Comparison of ENCODE assay signal across 14 mouse cellular contexts in the genomic region with DNA sequence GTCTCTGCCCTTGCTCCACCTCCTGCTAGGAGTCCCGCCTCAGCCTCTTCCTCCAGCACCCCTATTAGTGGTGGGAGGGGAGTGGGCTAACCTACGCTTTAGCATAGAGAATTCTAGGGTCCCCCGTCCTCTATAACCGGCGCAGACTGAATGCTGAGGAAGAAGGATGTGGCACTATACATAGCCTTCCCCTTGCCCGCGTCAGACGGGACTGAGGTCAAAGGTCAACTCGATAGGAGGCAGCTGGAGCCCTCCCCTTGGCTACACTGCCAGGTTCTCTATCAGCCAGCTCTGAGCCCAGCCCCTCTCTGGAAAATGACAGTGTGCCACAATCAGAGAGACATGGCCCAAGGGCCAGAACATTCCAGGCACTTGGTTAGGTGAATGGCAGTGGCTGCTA. TPM values are rescaled to one million over a fixed set of nuclear protein-coding genes. Genes with fewer than 3 reads are reported as not detected.
A peak's percentile ranks its signal among the peaks of the same experiment; 100 is the strongest.
DNase-seq lines count a peak whose midpoint lies in the region; ATAC-seq lines count a peak whose summit lies in the region.
"Had no signal": no experiment of that assay in that cellular context is flagged by ENCODE, and none has a peak within 500 bp of the region (broad histone marks: within the 10 kb centered on the region; RNA-seq: fewer than 3 reads in every experiment).

Gene Igsf23, minus strand, starts transcription at position 168 of the 400 bp plus-strand sequence.

- peaks cover 15% of the 10 kb centered on the region; the same call in 1 of the 2 replicates for H3K4me1 ChIP-seq in heart, embryonic 10.5 days
- H3K4me1 ChIP-seq in lung, embryonic 15.5 days, result peaks cover 8% of the 10 kb centered on the region; the same call in 1 of the 2 replicates
- H3K4me1 ChIP-seq in stomach, embryonic 16.5 days (ENCODE audit: control insufficient read depth, insufficient read depth, low read length), result peaks cover 10% of the 10 kb centered on the region
- H3K4me1 ChIP-seq: neural tube, embryonic 15.5 days had no signal

- WGBS in heart, embryonic 10.5 days, result 26% methylated on average over 9 of the region's 9 CpGs
- 42% methylated on average over 9 of the region's 9 CpGs for WGBS in lung, embryonic 15.5 days
- 37% methylated on average over 9 of the region's 9 CpGs for WGBS in stomach, embryonic 16.5 days

- DNase-seq in heart, embryonic 10.5 days (ENCODE audit: low spot score), result no peak
- DNase-seq in heart, postnatal 36 days, result no peak
- no peak for DNase-seq in lung, adult 18-20 months
- peak; percentile 25 for DNase-seq in heart, postnatal 4 days
- DNase-seq in frontal cortex, postnatal 25 days (ENCODE audit: low spot score in 2 of 2), result no peak
- no peak for DNase-seq in cerebellum, adult 11-12 months
- DNase-seq: cerebellum, postnatal 10 days; gastrocnemius, postnatal 10 days; kidney, adult 2 months; lung, embryonic 14.5 days; right cerebral cortex, postnatal 14 days had no signal

- H3K4me3 ChIP-seq in heart, embryonic 10.5 days, result peak within 1 kb of the TSS; percentile 22
- no peak within 1 kb of the TSS for H3K4me3 ChIP-seq in lung, embryonic 15.5 days
- H3K4me3 ChIP-seq in stomach, embryonic 16.5 days (replicated peaks; ENCODE audit: low read length), result no peak within 1 kb of the TSS
- H3K4me3 ChIP-seq: neural tube, embryonic 15.5 days had no signal

- no peaks in the 10 kb centered on the region for H3K9me3 ChIP-seq in heart, embryonic 10.5 days
- no peaks in the 10 kb centered on the region for H3K9me3 ChIP-seq in lung, embryonic 15.5 days
- no peaks in the 10 kb centered on the region for H3K9me3 ChIP-seq in stomach, embryonic 16.5 days (replicated peaks; ENCODE audit: control insufficient read depth, low read length)
- H3K9me3 ChIP-seq: neural tube, embryonic 15.5 days had no signal

- no peaks in the 10 kb centered on the region for H3K27me3 ChIP-seq in heart, embryonic 10.5 days (ENCODE audit: insufficient read depth, poor library complexity, severe bottlenecking)
- H3K27me3 ChIP-seq in lung, embryonic 15.5 days, result no peaks in the 10 kb centered on the region
- H3K27me3 ChIP-seq in stomach, embryonic 16.5 days (ENCODE audit: control insufficient read depth, insufficient read depth, low read length), result no peaks in the 10 kb centered on the region
- H3K27me3 ChIP-seq: neural tube, embryonic 15.5 days had no signal

- peak; percentile 37 for ATAC-seq in lung, embryonic 15.5 days (ENCODE audit: borderline replicate concordance, extremely low read depth, low FRiP score, low TSS enrichment)
- peak; percentile 66 for ATAC-seq in stomach, embryonic 16.5 days (ENCODE audit: insufficient read depth, low FRiP score)

- H3K36me3 ChIP-seq in heart, embryonic 10.5 days, result no peaks in the 10 kb centered on the region
- H3K36me3 ChIP-seq in lung, embryonic 15.5 days, result no peaks in the 10 kb centered on the region
- H3K36me3 ChIP-seq in stomach, embryonic 16.5 days (ENCODE audit: control insufficient read depth, insufficient read depth, low read length), result no peaks in the 10 kb centered on the region
- H3K36me3 ChIP-seq: neural tube, embryonic 15.5 days had no signal

- intact Hi-C loops in heart, postnatal 36 days (cut with DNase I), result no loop called here

- no peak within 1 kb of the TSS for H3K9ac ChIP-seq in lung, embryonic 15.5 days
- peak within 1 kb of the TSS; percentile 42; the same call in 1 of the 2 replicates for H3K9ac ChIP-seq in stomach, embryonic 16.5 days (ENCODE audit: low read length)
- H3K9ac ChIP-seq: lung, embryonic 14.5 days; neural tube, embryonic 15.5 days had no signal

- H3K27ac ChIP-seq in heart, embryonic 10.5 days, result peak within 1 kb of the TSS; percentile 36; the same call in 1 of the 2 replicates
- no peak within 1 kb of the TSS for H3K27ac ChIP-seq in lung, embryonic 15.5 days
- H3K27ac ChIP-seq in stomach, embryonic 16.5 days (ENCODE audit: low read length), result no peak within 1 kb of the TSS
- H3K27ac ChIP-seq: neural tube, embryonic 15.5 days had no signal

- no peak within 1 kb of the TSS for H3K4me2 ChIP-seq in lung, embryonic 15.5 days
- H3K4me2 ChIP-seq in stomach, embryonic 16.5 days (ENCODE audit: low read depth, low read length), result no peak within 1 kb of the TSS
- H3K4me2 ChIP-seq: lung, embryonic 14.5 days; neural tube, embryonic 15.5 days had no signal

RNA-seq across cellular contexts. Expression of gene Igsf23, which starts in this region (rescaled TPM):
- polyA plus RNA-seq in heart, embryonic 10.5 days (2016; fragmentation: Nextera tagmentation; extraction: Ambion mirVana), result 1.3 and 2.1 TPM in 2 replicates
- total RNA-seq in heart, postnatal 36 days (2021), result 1 to 10 TPM; 1.4 TPM
- polyA plus RNA-seq in lung, embryonic 15.5 days (2015; fragmentation: Nextera tagmentation; extraction: Ambion mirVana), result 1.4 and 2.0 TPM in 2 replicates
- total RNA-seq in heart, postnatal 4 days (2021), result 1 to 10 TPM; 2.2 to 2.6 TPM
- 3.1 and 3.8 TPM in 2 replicates for polyA plus RNA-seq in stomach, embryonic 16.5 days (2015; fragmentation: Nextera tagmentation; extraction: Ambion mirVana)
- total RNA-seq: gastrocnemius, postnatal 10 days had no signal
